Mouse (Mus musculus) ES-E14 (cell line): ENCODE measurements at regions not wholly inside any gene's neighbourhood (a gene's known extent, or its start where the extent isn't known, plus 50 kb on each side); places are given as distances from the start of the nearest gene placed in this dataset.

Experiments
- DNase-seq: peaks from one replicate; pipeline ENCODE4 v3.0.0-alpha.2; 2013; ENCODE audit warnings: low read depth, low spot score
- H3K27ac ChIP-seq: 2 replicates; pipeline ENCODE4 v1.5.1; 2012; ENCODE audit warnings: low read depth, mild to moderate bottlenecking, low read length, moderate library complexity, mixed read lengths; ENCODE audit not compliant: poor library complexity, insufficient read depth, severe bottlenecking
- H3K36me3 ChIP-seq: 2 replicates; pipeline ENCODE4 v1.6.1; 2012; ENCODE audit warnings: mild to moderate bottlenecking, low read length, moderate library complexity, mixed read lengths; ENCODE audit not compliant: control insufficient read depth, poor library complexity, insufficient read depth, severe bottlenecking
- H3K4me1 ChIP-seq, 2 experiments: fragments of 150-350 bp in 1 of 2; sonication (generic) in 1 of 2; 2 replicates each; pipeline ENCODE4 v1.6.1; 2012; ENCODE audit warnings: low read length in 2 of 2, mild to moderate bottlenecking in 1 of 2, mixed read lengths in 1 of 2; ENCODE audit not compliant: control insufficient read depth in 2 of 2, insufficient read depth in 2 of 2, poor library complexity in 1 of 2
- H3K4me3 ChIP-seq, 2 experiments: fragments of 150-350 bp in 1 of 2; sonication (generic) in 1 of 2; 2 replicates each; pipeline ENCODE4 v1.5.1; 2012; ENCODE audit warnings: low read length in 2 of 2, low read depth in 1 of 2, mild to moderate bottlenecking in 1 of 2, mixed read lengths in 1 of 2; ENCODE audit not compliant: insufficient read depth in 1 of 2, poor library complexity in 1 of 2, severe bottlenecking in 1 of 2
- H3K9ac ChIP-seq: 2 replicates; pipeline ENCODE4 v1.6.1; 2012; ENCODE audit warnings: low read depth, mild to moderate bottlenecking, low read length, mixed read lengths; ENCODE audit not compliant: poor library complexity, insufficient read depth, severe bottlenecking
- H3K9me3 ChIP-seq: fragments of 150-350 bp; sonication (generic); 2 replicates; pipeline ENCODE4 v1.6.1; 2012; ENCODE audit warnings: low read depth, mild to moderate bottlenecking, low read length; ENCODE audit not compliant: control insufficient read depth, insufficient read depth
- CHD2 ChIP-seq: IDR thresholded peaks from 2 replicates; pipeline ENCODE4 v1.6.1; 2014; ENCODE audit warnings: mild to moderate bottlenecking, low read depth, low read length, inconsistent platforms
- HCFC1 ChIP-seq: IDR thresholded peaks from 2 replicates; pipeline ENCODE4 v1.6.1; 2012; ENCODE audit warnings: low read length, inconsistent platforms, borderline replicate concordance; ENCODE audit not compliant: insufficient read depth
- MAFK ChIP-seq: IDR thresholded peaks from 2 replicates; pipeline ENCODE4 v1.6.1; 2014; ENCODE audit warnings: mild to moderate bottlenecking, low read depth, low read length, inconsistent platforms; ENCODE audit not compliant: insufficient read depth
- ZC3H11A ChIP-seq: IDR thresholded peaks from 2 replicates; pipeline ENCODE4 v1.6.1; 2012; ENCODE audit warnings: low read depth, mild to moderate bottlenecking, inconsistent platforms, low read length, borderline replicate concordance
- ZNF384 ChIP-seq: IDR thresholded peaks from 2 replicates; pipeline ENCODE4 v1.6.1; 2012; ENCODE audit warnings: low read depth, low read length, inconsistent platforms
- in situ Hi-C, 2 experiments: fragments of 600-800 bp; cut with MboI; formaldehyde crosslinking; loops; one replicate each; pipeline ENCODE4 v1.15.1; 2025; ENCODE audit warnings: low sequenced_read_pairs in 2 of 2, inconsistent platforms in 1 of 2; ENCODE audit not compliant: unreplicated experiment in 2 of 2

DNA sequence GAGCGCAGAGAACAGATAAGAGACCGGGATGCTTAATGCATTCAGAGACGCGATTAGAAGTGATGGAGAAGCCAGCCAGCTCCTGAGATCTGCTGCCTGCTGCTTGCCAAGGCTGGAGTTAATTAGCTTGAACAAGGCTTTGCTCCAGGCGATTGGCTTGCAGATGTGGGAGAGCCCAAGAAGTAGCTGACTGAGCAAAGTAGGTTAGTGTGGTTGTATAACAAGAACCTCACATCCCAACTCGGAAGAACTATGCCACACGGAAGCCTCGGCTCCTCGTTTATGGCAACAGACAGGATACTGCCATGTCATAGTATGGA is 768.5 kb downstream of the Ryr2 start:
- TF ChIP-seq ZC3H11A (no peak), HCFC1 (no peak), CHD2 (no peak), MAFK (no peak), ZNF384 (no peak)
- in situ Hi-C loops: no loop called here
- no peak for DNase-seq
- Histone ChIP-seq H3K4me1 (no peaks in the 10 kb centered on the region), H3K4me3 (no peak overlapping the region), H3K36me3 (no peaks in the 10 kb centered on the region), H3K9ac (no peak overlapping the region), H3K9me3 (no peaks in the 10 kb centered on the region), H3K27ac (no peak overlapping the region)

DNA sequence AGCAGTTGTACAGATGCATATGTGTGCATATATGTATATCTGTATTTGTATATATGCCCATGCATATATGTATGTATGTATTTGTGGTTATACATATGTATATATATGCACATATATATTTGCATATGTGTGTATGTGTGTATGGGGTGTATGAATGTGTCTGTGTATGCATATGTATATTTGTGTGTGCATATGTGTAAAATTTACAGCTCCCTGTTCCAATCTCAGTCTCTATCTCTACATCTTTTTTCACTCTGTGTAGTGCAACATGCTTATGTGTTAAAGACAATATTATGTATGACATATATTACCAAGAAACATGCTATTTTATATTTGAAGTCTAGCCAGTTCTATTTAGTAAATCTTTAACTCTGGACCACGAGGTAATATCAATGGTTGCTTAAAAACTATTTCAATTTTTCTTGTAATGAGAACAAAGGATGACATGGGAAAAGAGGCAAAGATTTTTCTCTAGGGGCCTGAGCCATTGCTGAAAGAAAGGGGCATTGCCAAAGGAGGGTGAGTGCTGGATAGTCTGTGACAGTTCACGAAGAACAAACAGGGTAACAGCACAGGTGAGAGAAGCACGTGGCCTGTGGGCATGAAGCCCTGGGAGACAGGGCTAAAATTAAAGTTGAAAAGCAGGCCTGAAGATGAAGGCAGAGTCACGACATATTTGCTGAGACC is 769.0 kb downstream of the Ryr2 start:
- Histone ChIP-seq H3K9ac (no peak overlapping the region), H3K4me3 (no peak overlapping the region), H3K4me1 (no peaks in the 10 kb centered on the region), H3K36me3 (no peaks in the 10 kb centered on the region), H3K27ac (no peak overlapping the region), H3K9me3 (no peaks in the 10 kb centered on the region)
- in situ Hi-C loops: no loop called here
- DNase-seq: no peak
- no peak for TF ChIP-seq ZC3H11A
- no peak for TF ChIP-seq MAFK
- no peak for TF ChIP-seq ZNF384
- TF ChIP-seq CHD2: no peak
- TF ChIP-seq HCFC1: no peak

- Histone ChIP-seq H3K9ac (no peak overlapping the region), H3K27ac (no peak overlapping the region), H3K36me3 (no peaks in the 10 kb centered on the region), H3K4me3 (no peak overlapping the region), H3K9me3 (no peaks in the 10 kb centered on the region), H3K4me1 (no peaks in the 10 kb centered on the region)
- no peak for DNase-seq
- in situ Hi-C loops: no loop called here
- TF ChIP-seq ZC3H11A (no peak), ZNF384 (no peak), MAFK (no peak), HCFC1 (no peak), CHD2 (no peak)
Observed at GRCm38 (mm10) chr13:11336958-11337357, 769.8 kb downstream of the Ryr2 start.

- Histone ChIP-seq H3K4me1 (no peaks in the 10 kb centered on the region), H3K4me3 (no peak overlapping the region), H3K36me3 (no peaks in the 10 kb centered on the region), H3K9me3 (no peaks in the 10 kb centered on the region), H3K9ac (no peak overlapping the region), H3K27ac (no peak overlapping the region)
- no peak for DNase-seq
- TF ChIP-seq ZNF384: no peak
- TF ChIP-seq CHD2: no peak
- no peak for TF ChIP-seq ZC3H11A
- TF ChIP-seq MAFK: no peak
- no peak for TF ChIP-seq HCFC1
- in situ Hi-C loops: no loop called here
Observed at GRCm38 (mm10) chr13:11331991-11332390, 774.8 kb downstream of the Ryr2 start.

DNA sequence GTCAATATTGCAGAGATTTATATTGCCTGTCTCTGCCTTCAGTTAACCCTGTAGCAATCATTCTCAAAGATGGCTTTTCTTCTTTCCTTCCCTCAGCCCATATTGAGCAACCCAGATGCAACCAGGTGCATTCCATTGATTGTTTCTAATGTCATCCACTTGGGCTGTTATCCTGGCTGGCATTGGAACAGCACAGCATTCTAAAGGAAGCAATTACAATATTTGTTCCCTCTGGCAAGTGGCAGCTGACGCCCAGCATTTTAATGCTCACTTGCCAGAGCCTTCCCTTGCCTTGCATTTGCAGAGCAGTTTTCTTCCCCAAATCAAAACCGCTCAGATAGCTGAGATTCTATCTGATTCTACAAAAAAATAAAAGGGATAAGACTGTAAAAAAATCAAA is 798.0 kb downstream of the Ryr2 start:
- TF ChIP-seq HCFC1: no peak
- no peak for TF ChIP-seq MAFK
- TF ChIP-seq ZC3H11A: no peak
- no peak for TF ChIP-seq CHD2
- TF ChIP-seq ZNF384: no peak
- H3K27ac ChIP-seq: no peak overlapping the region
- H3K4me3 ChIP-seq: no peak overlapping the region
- H3K4me1 ChIP-seq: no peaks in the 10 kb centered on the region
- in situ Hi-C loops: no loop called here
- DNase-seq: no peak
- H3K36me3 ChIP-seq: no peaks in the 10 kb centered on the region
- H3K9ac ChIP-seq: no peak overlapping the region
- peaks cover 1% of the 10 kb centered on the region for H3K9me3 ChIP-seq
